Mouse (Mus musculus) testis, adult 2 months (tissue): ENCODE measurements at regions not wholly inside any gene's neighbourhood (a gene's known extent, or its start where the extent isn't known, plus 50 kb on each side); places are given as distances from the start of the nearest gene placed in this dataset.

Experiments used
- CTCF ChIP-seq: fragments of 200-500 bp; IDR thresholded peaks from 2 replicates; pipeline ENCODE4 v1.5.1; 2012; ENCODE audit warnings: low read depth, mild to moderate bottlenecking, inconsistent platforms, low read length, moderate library complexity; ENCODE audit not compliant: control insufficient read depth, insufficient read depth, insufficient replicate concordance
- POLR2A ChIP-seq: fragments of 200-500 bp; IDR thresholded peaks from 2 replicates; pipeline ENCODE4 v1.6.1; 2012; ENCODE audit warnings: low read depth, mild to moderate bottlenecking, inconsistent platforms, low read length, moderate library complexity; ENCODE audit not compliant: control insufficient read depth

GRCm38 (mm10) chr1:166788824-166789399 lies 107.3 kb upstream of the Fmo9 start:
- no peak for TF ChIP-seq POLR2A
- no peak for TF ChIP-seq CTCF
